Mouse (Mus musculus): Measurements from ENCODE around the gene 4921504E06Rik.

The 4921504E06Rik gene

DNA sequence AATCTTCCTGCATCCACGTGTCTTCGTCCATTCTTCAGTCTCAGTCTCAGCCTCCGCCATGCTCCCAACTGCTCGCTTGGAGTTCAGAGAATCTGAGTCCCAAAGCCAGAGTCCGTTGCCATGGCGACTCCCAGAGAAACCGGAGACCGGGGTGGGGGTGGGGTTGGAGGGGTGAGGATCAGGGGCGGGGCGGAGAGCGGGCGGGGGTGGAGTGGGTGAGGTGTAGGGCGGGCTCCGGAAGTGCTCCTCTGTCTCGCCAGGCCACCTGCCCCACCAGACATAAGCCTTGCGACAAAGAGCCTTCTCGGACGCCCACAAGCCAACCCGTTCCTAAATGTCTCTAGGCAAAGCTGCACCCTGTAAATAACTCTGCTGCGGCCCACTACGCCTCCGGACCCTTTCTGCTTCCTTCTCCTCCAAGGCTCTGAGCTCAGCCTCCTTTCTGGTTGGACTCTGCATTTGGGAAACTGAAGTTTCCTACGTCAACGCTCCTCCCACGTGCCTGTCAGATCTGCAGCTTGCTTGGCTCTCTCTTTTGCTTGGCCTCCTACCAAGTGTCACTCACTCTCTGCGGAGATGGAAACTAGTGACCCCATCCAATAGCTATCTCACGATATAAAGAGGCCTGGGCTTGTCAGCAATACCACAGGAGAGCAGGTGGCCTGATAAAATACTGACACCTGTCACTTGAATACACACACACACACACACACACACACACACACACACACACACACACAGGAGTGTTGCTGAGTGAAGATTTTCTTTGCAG, at the start of gene 4921504E06Rik:
Gene 4921504E06Rik, minus strand, starts transcription at position 94 of the 772 bp plus-strand sequence.
- DNase-seq (ENCODE audit: low spot score in 2 of 2) = peak; percentile 73 to 86

DNA sequence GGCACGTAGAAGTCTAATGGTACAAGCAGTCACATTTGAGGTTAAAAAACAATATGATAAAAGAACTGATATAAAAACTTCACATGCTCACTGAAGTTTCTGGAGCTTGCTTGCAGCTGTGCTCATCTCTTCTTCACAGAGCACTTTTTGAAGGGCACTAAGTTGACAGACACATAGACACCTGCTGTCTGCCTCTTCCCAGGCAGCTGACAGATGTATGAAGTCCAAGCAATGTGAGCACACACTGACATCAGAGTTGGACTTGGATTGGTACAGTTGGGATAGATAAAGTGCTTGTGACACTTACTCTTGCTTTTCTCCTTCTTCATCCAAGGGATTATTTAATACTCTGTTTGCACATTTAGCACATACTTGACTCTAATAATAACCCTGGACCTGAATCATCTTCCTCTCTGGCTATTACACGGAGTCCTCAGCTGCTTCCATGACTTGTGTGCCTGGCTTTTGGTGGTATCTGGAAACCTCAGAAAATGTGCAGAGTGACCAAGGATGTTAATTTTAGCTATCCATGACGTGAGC, 47.7 kb upstream of the 4921504E06Rik start:
- no peak for DNase-seq (ENCODE audit: low spot score in 2 of 2)

DNA sequence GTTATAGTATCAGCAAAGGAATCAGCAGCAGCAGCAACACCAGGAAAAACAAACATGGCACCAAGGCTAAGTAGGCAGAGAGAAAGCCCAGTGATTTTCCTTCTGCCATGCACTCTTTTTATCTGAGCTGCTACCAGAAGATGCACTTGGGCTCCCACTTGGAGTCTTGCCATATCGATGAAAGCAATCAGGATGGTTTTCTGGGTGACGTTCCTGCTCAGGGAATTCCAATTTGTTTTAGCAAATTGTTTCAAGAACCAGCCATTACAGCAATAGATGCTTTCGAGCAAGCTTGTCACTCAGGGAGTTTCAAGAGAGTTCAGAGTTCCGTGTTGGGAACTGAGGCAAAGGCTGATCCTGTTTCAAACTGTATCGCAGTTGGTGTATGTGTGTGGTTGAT, 47.1 kb upstream of the 4921504E06Rik start:
- no peak for DNase-seq (ENCODE audit: low spot score in 2 of 2)

DNA sequence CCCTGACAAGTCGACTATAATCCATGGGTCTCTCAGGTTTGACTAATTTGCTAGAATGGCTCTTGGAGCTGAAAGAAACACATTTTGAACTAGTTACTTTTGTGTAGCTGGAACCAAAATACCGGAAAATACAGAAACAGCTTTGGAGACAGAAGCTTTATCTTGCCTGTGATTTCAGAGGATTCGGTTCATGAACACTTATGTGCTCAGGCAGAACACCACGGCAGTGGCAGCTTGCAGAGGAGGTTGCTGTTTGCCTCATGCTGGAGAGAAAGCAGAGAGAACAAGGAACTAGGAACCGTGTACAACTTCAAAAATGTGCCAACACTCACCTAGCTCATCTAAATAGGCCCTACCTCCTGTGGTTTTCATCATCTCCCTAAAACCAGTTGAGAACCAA, 46.1 kb upstream of the 4921504E06Rik start:
- no peak for DNase-seq (ENCODE audit: low spot score in 2 of 2)

DNA sequence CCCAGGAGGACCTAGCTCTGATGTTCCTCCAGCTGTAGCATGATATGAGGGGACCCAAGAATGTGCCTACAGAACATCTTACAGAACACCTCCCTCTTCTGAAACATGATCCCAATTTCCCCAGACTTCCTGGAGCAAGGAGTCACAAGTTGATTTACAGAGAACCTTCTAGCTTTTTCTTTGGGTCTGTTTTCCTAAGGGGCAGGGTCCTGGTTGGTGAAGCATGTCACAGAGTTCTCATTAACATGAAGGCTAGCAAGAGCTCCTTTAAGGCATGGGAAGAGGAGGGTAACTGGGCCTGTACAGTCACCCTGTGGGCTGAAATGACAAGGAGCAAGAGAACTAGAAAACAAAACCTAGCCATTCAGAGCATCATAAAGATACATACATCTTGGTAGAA, 43.3 kb upstream of the 4921504E06Rik start:
- DNase-seq (ENCODE audit: low spot score in 2 of 2) = no peak

DNA sequence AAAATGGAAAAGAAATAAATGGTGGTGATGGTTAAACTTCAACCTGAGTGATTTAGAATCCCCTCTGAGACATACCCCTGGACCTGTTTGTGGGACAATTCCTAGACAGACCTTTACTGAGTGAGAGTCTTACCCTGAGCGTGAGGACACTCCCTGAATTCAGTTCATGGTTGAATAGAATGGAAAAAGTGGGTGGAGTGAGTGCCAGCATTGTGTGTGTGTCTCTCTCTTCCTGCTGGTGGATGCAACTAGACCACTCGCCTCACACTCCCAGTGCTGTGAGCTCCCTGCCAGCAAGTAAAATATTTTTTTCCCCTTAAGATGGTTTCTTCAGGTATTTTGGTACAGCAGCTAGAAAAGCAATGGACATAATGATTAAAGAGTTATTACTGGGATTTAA, 42.7 kb upstream of the 4921504E06Rik start:
- no peak for DNase-seq (ENCODE audit: low spot score in 2 of 2)

DNA sequence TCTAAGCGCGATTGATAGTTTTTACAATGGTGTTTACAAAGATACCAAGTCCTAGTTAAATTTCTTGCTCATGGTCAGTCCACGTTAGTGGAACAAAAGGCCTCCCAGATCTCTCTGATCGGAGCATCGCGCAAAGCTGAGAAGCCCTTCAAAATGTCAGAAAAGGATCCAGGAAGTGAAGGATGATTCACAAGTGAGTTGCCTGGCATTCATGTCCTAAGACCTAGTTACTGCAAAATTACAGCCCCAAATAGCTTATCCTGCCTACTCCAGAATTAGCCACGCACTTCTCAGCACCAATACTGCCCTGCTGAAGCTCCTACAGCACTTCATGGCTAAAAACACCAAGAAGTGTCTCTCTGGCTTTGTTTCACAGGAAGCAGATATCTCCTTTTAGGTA, 41.1 kb upstream of the 4921504E06Rik start:
- no peak for DNase-seq (ENCODE audit: low spot score in 2 of 2)

DNA sequence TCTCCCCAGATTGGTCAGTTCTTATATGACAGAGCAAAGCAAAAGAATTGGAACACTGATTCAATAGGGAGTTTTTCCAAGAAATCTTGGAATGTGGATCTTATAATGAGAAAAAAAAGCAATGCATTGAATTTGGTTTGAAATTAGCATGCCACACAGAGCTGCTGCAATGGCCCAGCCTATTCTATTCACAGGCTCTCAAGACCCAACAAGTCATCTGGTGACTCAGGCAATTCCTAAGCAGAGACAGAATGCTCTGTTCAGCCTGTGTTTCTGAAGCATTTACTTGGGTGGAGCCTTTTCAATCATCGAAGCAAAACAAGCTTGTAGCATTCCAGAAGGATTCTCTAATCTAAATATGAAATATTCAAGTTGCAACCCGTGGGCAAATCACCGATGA, 26.1 kb upstream of the 4921504E06Rik start:
- DNase-seq (ENCODE audit: low spot score in 2 of 2) = no peak

DNA sequence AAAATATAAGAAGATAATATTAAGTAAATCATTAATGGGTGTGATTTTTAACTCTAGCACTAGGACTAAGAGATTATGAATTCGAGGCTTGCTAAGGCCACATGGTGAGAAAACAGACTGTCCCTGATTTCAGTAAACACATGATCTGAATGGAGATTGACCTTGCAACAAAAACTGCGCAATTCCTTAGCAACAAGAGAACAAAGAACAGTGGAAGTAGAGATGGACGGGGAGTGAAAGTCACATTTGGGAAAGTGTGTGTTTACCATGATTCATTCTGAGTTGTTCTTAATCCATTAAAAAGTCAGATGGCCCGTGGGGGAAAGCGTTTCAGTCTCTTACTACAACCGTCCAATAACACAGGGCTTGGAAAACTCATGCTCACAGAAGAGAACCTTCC, 25.5 kb upstream of the 4921504E06Rik start:
- no peak for DNase-seq (ENCODE audit: low spot score in 2 of 2)

DNA sequence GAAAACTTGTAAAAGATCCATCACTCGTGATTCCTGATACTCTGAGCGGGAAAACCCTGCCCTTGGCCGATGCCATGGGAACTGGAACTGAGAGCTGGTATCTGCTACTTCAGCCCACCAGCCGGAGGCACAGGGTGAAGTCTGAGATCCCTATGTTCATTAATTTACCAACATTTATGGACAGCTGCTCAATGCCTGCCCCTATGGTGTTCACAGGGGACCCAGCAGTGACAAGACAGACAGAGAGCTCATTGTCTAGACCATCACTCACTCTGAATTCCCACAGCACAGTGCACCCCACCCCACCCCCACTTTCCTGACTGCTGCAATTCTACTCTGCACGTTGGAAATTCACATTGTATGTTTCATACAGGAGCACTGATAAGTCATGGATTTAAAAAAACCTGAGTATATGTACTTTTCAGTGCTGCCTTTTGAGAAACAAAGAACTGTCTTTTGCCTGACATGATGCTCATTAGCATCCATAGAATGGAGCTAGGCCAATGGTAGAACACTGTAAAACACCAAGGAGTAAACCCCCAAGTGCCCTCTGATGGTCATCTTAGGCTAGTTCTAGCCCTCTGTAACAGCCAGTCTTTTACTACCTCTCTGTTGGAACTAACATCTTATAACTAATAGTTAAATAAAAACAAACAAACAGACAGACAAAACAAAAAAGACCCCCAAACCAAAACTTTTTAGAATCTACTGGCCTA, 8.6 kb upstream of the 4921504E06Rik start:
- no peak for DNase-seq (ENCODE audit: low spot score in 2 of 2)

DNA sequence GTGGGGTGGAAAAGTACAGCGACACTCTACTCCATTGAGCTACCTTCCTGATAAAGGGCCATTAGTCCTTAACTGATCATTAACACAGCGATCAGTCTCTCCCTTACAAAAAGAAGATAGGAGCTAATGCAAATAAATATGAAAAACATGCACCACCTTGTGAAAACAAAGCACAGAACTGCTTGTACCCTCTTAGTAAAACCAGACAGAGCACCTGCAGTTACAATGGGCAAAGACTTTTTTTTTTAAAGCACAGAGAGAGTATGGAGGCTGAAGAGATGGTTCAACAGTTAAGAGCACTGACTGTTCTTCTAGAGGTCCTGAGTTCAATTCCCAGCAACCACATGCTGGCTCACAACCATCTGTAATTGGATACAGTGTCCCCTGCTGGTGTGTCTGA, 6.9 kb upstream of the 4921504E06Rik start:
- DNase-seq (ENCODE audit: low spot score in 2 of 2) = no peak

DNA sequence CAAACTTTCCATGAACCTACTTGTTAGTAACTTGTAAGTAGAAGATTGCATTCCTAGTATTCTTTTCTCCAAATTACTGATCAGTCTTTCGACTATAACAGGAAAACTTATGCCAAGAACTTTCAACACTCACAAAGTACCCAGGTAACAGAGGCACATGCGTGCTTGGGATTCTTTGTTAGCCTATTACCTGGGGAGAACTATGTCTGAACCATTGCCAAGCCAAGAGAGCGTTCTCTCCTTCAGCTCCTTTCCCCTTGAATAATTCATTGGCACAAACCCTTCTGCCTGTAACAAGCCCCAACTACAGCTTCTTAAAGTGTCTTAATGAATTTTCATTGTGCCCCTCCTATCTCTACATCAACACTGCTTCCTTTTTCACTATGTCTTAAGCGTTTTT, 6.4 kb upstream of the 4921504E06Rik start:
- DNase-seq (ENCODE audit: low spot score in 2 of 2) = no peak

DNA sequence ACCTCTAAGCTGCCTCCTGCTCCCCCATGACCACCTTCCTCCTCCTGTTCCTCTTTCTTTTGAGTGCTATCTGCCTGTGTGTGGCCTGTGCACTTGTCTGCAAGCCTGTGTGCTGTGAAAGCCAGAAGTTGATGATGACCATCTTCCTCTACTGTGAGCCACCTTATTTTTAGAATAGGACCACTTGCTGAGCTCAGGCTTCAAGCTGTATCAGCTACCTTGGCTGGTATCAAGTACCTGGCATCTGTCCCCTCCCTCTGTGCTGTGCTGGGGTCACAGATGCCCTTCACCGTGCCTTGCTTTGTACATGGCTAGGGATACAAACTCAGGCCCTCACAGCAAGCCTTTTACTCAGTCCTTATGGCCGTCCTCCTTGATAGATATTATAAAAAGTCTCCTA, 2.3 kb downstream of the 4921504E06Rik start:
- DNase-seq (ENCODE audit: low spot score in 2 of 2) = no peak

DNA sequence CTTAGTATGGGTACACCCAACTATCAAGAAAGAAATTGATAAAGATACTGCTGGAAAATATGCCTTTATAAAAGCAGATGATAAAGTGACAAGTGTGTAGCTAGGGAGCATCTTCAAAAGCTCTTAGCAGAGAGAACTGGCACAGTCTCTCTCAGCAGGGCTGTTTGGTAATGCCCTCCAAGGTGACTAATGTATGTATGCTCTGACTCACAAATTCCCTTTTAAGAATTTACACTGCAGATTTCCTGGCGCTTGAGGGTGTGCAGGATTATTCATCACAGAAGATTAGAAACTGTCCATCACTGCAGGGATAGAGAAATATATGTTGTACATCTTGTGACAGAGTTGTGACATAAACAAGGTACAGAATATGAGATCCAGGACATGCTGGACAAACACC, 12.8 kb downstream of the 4921504E06Rik start:
- DNase-seq (ENCODE audit: low spot score in 2 of 2) = no peak

DNA sequence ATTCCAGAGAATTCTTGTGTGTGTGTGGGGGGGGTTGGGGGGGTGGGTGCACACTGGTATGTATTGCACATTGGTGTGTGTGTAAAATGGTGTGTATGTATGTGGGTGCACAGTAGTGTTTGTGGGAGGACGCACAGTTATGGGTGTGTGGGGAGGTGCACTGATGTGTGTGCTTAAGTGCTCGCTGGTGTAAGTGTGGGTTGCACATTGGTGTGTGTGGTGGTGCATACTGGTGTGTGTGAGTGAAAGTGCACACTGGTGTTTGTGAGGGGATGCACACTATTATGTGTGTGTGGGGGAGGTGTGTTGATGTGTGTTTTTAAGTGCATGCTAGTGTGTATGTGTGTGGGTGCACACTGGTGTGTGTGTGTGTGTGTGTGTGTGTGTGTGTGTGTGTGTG, 24.3 kb downstream of the 4921504E06Rik start:
- DNase-seq (ENCODE audit: low spot score in 2 of 2) = no peak

DNA sequence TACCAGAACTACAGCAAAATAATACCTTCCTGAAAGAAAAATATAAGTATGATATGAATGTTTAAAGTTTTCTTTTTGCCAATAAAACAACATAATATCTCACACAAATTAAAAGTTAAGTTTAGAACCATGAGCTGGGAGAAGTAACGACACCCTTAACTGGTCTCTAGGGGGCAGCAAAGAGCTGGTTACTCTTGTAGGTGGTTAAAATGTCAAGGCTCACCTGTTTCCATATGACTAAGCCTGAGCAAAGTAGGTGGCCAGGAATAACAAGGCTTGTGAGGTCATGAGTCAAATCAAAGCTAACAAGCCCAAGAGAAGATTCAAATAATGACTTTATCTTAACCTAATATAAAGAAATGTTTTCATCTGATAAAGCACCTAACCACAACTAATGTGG, 24.9 kb downstream of the 4921504E06Rik start:
- peak in 1 of 2 experiments; percentile 28 for DNase-seq (ENCODE audit: low spot score in 2 of 2)

DNA sequence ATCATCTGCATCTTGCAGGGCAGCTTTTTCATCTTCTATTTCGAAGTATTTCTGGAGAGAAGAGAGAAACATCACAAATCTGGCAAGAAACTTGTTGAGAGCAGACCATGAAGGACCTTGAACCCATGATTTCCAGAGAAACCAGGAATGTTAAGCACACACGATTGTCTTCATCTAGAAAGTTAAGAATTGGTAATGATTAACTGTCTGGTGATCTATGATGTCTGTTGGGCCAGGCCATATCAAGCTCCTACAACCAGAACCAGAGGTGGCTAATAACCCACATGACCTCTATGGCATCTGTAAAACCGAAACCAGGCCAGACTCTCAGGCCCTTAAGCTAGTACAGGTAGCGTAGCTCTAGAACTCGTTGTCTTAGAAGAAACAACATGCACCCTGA, 29.6 kb downstream of the 4921504E06Rik start:
- DNase-seq (ENCODE audit: low spot score in 2 of 2) = no peak

DNA sequence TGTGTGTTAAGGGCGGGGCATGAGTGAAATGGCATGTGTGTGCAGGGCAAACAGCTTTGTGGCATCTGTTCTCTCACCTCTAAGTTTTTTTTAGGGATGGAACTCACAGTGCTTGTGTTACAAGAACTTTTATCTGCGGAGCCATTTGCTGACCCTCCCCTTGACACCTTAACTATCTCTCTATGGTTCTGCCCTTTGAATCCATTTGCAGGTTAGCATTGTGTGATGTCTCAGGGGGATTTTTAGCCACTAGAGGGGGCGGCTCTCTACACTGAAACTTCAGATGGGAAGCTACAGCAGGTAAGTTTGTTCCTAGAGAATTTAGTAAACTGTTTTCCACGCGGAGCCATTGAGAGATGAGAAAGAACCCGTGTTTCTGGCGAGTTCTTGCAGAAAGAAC, 32.1 kb downstream of the 4921504E06Rik start:
- DNase-seq (ENCODE audit: low spot score in 2 of 2) = peak in 1 of 2 experiments; percentile 23

DNA sequence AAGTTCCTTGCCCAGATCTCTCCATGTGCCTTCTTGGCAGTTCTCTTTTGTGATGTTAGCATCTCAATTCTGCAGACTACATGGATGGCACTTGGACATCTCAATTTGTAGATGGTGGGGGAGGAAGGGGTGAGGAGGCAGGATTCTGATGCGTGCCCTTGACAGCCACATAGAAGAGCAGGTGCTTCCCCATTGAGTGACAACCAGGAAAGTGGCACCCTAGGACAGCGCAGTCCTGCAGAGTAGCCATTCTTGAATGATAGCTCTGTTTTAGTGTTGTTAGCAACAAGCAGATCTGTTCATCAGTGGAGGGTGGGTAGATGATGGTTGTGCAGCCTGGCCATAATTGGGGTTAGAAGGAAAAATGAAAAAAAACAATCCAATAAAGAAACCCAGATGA, 33.1 kb downstream of the 4921504E06Rik start:
- DNase-seq (ENCODE audit: low spot score in 2 of 2) = no peak

DNA sequence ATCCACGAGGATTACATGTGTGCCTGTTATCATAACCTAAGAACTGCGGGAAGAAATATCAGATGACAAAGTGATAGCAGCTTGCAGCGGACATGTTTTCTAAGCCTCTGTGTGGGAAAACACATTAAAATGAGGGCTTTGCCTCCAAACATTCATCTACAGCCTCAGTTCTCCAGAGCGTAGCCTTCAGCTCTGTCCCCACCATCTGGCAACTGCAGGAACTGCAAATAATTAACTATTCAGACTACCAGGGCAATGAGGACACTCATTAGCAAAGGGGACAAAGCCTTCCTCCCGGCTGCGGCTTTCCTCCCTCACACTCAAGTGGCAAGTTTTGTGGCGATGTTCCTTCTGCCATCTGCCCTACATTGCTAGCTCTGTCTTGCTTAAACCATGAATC, 33.9 kb downstream of the 4921504E06Rik start:
- peak; percentile 28 to 61 for DNase-seq (ENCODE audit: low spot score in 2 of 2)

DNA sequence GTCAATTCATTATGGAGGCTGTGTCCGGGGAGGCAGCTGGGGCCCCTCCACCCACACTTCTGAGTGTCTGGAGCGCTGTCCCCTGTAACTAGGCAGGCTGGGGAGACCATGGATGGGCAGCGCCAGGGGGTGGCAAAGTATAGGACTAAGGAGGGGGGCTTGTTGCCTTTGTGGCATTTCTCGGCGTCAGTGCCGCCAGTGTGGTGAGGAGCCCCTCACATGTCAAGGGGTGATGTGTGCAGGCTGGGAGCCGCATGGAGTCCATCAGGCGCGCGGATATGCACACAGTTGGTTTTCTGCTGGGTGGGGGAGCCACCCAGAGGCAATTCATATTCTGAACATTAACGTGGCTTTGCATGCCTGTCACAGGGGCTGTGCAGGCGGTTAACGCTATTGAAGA, 35.8 kb downstream of the 4921504E06Rik start:
- DNase-seq (ENCODE audit: low spot score in 2 of 2) = no peak

DNA sequence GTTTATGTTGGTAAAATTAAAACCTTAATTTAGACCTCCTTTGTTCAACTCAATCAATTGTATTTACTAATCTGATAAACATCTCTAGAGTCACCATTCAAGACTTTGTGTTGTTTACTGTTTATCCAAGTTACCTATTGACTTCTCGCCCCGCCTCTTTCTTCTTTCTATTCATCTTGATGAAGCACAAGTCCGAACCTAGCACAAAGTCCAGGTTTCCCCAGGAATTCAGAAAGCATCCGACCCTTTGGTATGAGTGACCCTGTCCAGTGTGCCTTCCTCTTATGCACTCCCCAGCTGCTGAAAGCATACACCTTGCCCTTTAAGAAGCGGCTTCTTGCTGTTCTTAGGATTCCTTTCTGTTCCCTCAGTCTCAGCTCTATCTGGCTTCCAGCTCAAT, 41.3 kb downstream of the 4921504E06Rik start:
- no peak for DNase-seq (ENCODE audit: low spot score in 2 of 2)

DNA sequence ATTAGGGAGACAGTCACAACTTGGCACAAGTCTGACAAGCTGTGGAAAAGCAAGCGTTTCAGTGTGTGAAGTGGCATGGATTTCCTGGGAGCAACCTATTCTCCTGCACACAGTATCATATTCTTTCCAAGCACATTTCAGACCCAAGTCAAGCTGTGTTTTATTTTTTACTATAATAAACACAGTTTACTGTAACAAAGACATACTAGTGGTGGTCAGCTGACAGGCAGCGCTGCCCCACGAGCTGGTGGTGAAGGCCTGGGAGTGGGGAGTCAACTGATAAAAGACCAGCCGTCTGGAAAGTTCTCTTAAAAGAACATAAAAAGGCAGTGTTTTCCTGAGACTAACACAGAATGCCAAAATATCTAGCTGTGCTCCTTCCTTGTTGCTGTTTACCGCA, 42.7 kb downstream of the 4921504E06Rik start:
- no peak for DNase-seq (ENCODE audit: low spot score in 2 of 2)
